Mouse (Mus musculus): ENCODE results near the gene Ttc21a.

GRCm38 (mm10) chr9:119958835-119959234 lies 21.4 kb downstream of the Ttc21a start:
- TF ChIP-seq GATA1 (IDR thresholded peaks at IDR 0.05; ENCODE audit: low read length) (no peak), TAL1 (IDR thresholded peaks at IDR 0.05; ENCODE audit: low read length) (no peak)

Measured in erythroblast, embryonic 14.5 days (primary cell).